Mouse (Mus musculus): ENCODE measurements around the gene Sae1. TPM values are rescaled to one million over a fixed set of nuclear protein-coding genes. Genes with fewer than 3 reads are reported as not detected.
A peak's percentile ranks its signal among the peaks of the same experiment; 100 is the strongest.

Gene Sae1
- polyA plus RNA-seq, 1 experiment from 2014 or later, result 240 TPM

- 92% methylated on average over 6 of the region's 6 CpGs for WGBS
- no peak for ATAC-seq (ENCODE audit: low FRiP score, low TSS enrichment)
- H3K36me3 ChIP-seq (ENCODE audit: control insufficient read depth, insufficient read depth, low read length), result peaks cover 14% of the 10 kb centered on the region
- no peak overlapping the region for H3K9ac ChIP-seq (replicated peaks; ENCODE audit: low read length)
- no peaks in the 10 kb centered on the region for H3K4me1 ChIP-seq (ENCODE audit: control insufficient read depth, insufficient read depth, low read length)
- no peak for DNase-seq
- no peaks in the 10 kb centered on the region for H3K27me3 ChIP-seq (ENCODE audit: control insufficient read depth, insufficient read depth, low read length)
- no peak overlapping the region for H3K27ac ChIP-seq (replicated peaks; ENCODE audit: low read depth, low read length)
- no peak overlapping the region for H3K4me2 ChIP-seq (ENCODE audit: low read length)
- no peaks in the 10 kb centered on the region for H3K9me3 ChIP-seq (ENCODE audit: control insufficient read depth, low read length)
- no peak overlapping the region for H3K4me3 ChIP-seq (replicated peaks; ENCODE audit: low read depth, low read length)
These were observed 67.1 kb downstream of the Sae1 start for GRCm38 (mm10) chr7:16320479-16320878.

GRCm38 (mm10) chr7:16319216-16319615, 68.4 kb downstream of the Sae1 start:
- no peaks in the 10 kb centered on the region for H3K9me3 ChIP-seq (ENCODE audit: control insufficient read depth, low read length)
- H3K36me3 ChIP-seq (ENCODE audit: control insufficient read depth, insufficient read depth, low read length), result peaks cover 10% of the 10 kb centered on the region
- H3K27ac ChIP-seq (replicated peaks; ENCODE audit: low read depth, low read length), result no peak overlapping the region
- DNase-seq (no peak), ATAC-seq (ENCODE audit: low FRiP score, low TSS enrichment) (no peak)
- H3K4me1 ChIP-seq (ENCODE audit: control insufficient read depth, insufficient read depth, low read length), result 0 out of 2 replicates have a peak, but pooled peaks cover 1% of the 10 kb centered on the region
- H3K4me3 ChIP-seq (replicated peaks; ENCODE audit: low read depth, low read length), result no peak overlapping the region
- 89% methylated on average over 4 of the region's 4 CpGs for WGBS
- H3K4me2 ChIP-seq (ENCODE audit: low read length), result no peak overlapping the region
- no peaks in the 10 kb centered on the region for H3K27me3 ChIP-seq (ENCODE audit: control insufficient read depth, insufficient read depth, low read length)
- no peak overlapping the region for H3K9ac ChIP-seq (replicated peaks; ENCODE audit: low read length)

DNA sequence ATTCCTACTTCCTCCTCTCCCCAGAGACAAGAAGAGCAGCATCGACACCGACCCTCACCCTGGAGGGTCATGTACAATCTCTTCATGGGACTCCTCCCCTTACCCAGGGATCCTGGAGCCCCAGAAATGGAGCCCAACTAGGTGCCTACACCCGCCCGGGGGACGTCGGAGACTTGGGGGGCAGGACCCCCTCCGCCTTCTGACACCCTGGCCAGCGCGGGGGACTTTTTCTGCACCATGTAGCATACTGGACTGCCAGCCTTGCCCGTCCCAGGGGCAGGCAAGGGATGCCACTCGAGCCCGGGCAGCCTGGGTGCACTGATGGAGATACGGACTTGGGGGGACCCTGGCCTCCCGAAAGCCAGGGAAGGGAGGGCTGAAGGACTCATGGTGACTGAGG, 70.5 kb downstream of the Sae1 start:
- Histone ChIP-seq H3K4me3 (replicated peaks; ENCODE audit: low read depth, low read length) (no peak overlapping the region), H3K27me3 (ENCODE audit: control insufficient read depth, insufficient read depth, low read length) (no peaks in the 10 kb centered on the region), H3K4me1 (ENCODE audit: control insufficient read depth, insufficient read depth, low read length) (peaks cover 16% of the 10 kb centered on the region), H3K27ac (replicated peaks; ENCODE audit: low read depth, low read length) (no peak overlapping the region), H3K36me3 (ENCODE audit: control insufficient read depth, insufficient read depth, low read length) (peaks cover 7% of the 10 kb centered on the region), H3K9me3 (ENCODE audit: control insufficient read depth, low read length) (no peaks in the 10 kb centered on the region), H3K9ac (replicated peaks; ENCODE audit: low read length) (no peak overlapping the region), H3K4me2 (ENCODE audit: low read length) (no peak overlapping the region)
- DNase-seq (no peak), ATAC-seq (ENCODE audit: low FRiP score, low TSS enrichment) (no peak)
- 82% methylated on average over 14 of the region's 14 CpGs for WGBS

DNA sequence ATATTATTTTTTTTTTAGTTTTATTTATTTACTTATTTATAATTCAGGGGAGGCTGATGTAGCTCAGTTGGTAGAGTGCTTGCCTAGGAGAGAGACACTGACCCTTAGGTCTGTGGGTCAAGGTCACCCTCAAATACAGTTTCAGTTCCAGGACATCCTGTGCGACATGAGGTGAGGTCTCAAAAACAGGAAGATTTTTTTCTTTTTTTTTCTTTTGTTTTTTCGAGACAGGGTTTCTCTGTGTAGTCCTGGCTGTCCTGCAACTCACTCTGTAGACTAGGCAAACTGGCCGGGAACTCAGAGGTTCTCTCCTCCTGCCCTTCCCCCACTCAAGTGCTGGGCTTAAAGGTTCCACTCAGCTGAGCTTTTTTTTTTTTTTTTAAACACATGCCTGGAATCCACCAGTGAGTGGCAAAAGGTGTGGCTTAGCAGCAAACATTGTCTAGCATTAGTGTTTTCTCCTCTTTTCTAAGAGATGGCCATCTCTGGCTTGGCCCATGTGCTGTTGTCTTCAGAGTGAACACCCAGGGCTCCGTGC, 72.3 kb downstream of the Sae1 start:
- Histone ChIP-seq H3K4me2 (ENCODE audit: low read length) (no peak overlapping the region), H3K27me3 (ENCODE audit: control insufficient read depth, insufficient read depth, low read length) (no peaks in the 10 kb centered on the region), H3K9me3 (ENCODE audit: control insufficient read depth, low read length) (no peaks in the 10 kb centered on the region), H3K9ac (replicated peaks; ENCODE audit: low read length) (no peak overlapping the region), H3K36me3 (ENCODE audit: control insufficient read depth, insufficient read depth, low read length) (peaks cover 7% of the 10 kb centered on the region), H3K4me1 (ENCODE audit: control insufficient read depth, insufficient read depth, low read length) (peaks cover 26% of the 10 kb centered on the region), H3K4me3 (replicated peaks; ENCODE audit: low read depth, low read length) (no peak overlapping the region), H3K27ac (replicated peaks; ENCODE audit: low read depth, low read length) (no peak overlapping the region)
- DNase-seq (no peak), ATAC-seq (ENCODE audit: low FRiP score, low TSS enrichment) (no peak)
- WGBS, result 67% methylated on average over 4 of the region's 4 CpGs

GRCm38 (mm10) chr7:16314221-16314775, 73.3 kb downstream of the Sae1 start:
- WGBS, result 8% methylated on average over 13 of the region's 13 CpGs
- no peak for DNase-seq
- H3K27ac ChIP-seq (replicated peaks; ENCODE audit: low read depth, low read length), result peak overlapping the region; percentile 95
- H3K4me3 ChIP-seq (replicated peaks; ENCODE audit: low read depth, low read length), result peak overlapping the region; percentile 67
- H3K9me3 ChIP-seq (ENCODE audit: control insufficient read depth, low read length), result no peaks in the 10 kb centered on the region
- H3K9ac ChIP-seq (replicated peaks; ENCODE audit: low read length), result peak overlapping the region; percentile 88
- peaks cover 7% of the 10 kb centered on the region for H3K36me3 ChIP-seq (ENCODE audit: control insufficient read depth, insufficient read depth, low read length)
- H3K27me3 ChIP-seq (ENCODE audit: control insufficient read depth, insufficient read depth, low read length), result no peaks in the 10 kb centered on the region
- peaks cover 32% of the 10 kb centered on the region for H3K4me1 ChIP-seq (ENCODE audit: control insufficient read depth, insufficient read depth, low read length)
- H3K4me2 ChIP-seq (ENCODE audit: low read length), result peak overlapping the region; percentile 97
- ATAC-seq (ENCODE audit: low FRiP score, low TSS enrichment), result no peak

DNA sequence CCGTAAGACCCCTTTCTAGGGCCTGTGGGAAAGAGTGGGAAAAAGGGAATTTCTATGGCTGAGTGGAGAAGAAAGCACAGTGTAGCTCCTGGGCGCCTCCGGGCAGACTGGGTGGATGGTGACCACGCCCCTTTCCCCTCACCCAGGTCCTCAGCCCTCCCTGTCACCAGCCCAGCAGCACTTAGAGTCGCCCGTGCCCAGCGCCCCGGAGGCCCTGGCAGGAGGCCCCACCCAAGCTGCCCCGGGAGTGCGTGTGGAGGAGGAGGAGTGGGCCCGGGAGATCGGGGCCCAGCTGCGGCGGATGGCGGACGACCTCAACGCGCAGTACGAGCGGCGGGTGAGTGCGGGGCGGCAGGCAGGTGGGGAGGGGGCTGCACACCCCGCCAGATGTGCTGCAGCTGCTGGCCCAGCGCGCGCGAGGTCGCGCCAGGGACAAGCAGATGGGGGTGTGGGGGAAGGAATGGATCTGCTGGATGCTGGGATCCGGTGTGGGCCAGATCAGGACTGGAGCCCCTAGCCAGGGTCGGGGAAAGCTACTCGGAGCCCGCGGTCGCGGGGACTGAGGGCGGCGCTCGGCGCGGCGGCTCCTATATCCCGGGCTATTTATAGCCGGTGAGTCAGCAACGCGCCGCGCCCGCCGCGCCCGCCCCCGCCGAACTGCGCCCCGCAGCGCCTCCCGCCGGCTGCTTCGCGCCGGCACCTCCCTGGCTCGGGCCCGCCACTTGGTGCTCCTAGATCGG, 74.0 kb downstream of the Sae1 start:
- H3K4me2 ChIP-seq (ENCODE audit: low read length), result peak overlapping the region; percentile 97
- peaks cover 7% of the 10 kb centered on the region for H3K36me3 ChIP-seq (ENCODE audit: control insufficient read depth, insufficient read depth, low read length)
- H3K27me3 ChIP-seq (ENCODE audit: control insufficient read depth, insufficient read depth, low read length), result no peaks in the 10 kb centered on the region
- H3K4me3 ChIP-seq (replicated peaks; ENCODE audit: low read depth, low read length), result peak overlapping the region; percentile 67
- ATAC-seq (ENCODE audit: low FRiP score, low TSS enrichment) (peak; percentile 54), DNase-seq (peak; percentile 89)
- H3K4me1 ChIP-seq (ENCODE audit: control insufficient read depth, insufficient read depth, low read length), result peaks cover 32% of the 10 kb centered on the region
- H3K27ac ChIP-seq (replicated peaks; ENCODE audit: low read depth, low read length), result peak overlapping the region; percentile 95
- H3K9ac ChIP-seq (replicated peaks; ENCODE audit: low read length), result peak overlapping the region; percentile 88
- under 1% methylated on average over 66 of the region's 66 CpGs for WGBS
- H3K9me3 ChIP-seq (ENCODE audit: control insufficient read depth, low read length), result no peaks in the 10 kb centered on the region

DNA sequence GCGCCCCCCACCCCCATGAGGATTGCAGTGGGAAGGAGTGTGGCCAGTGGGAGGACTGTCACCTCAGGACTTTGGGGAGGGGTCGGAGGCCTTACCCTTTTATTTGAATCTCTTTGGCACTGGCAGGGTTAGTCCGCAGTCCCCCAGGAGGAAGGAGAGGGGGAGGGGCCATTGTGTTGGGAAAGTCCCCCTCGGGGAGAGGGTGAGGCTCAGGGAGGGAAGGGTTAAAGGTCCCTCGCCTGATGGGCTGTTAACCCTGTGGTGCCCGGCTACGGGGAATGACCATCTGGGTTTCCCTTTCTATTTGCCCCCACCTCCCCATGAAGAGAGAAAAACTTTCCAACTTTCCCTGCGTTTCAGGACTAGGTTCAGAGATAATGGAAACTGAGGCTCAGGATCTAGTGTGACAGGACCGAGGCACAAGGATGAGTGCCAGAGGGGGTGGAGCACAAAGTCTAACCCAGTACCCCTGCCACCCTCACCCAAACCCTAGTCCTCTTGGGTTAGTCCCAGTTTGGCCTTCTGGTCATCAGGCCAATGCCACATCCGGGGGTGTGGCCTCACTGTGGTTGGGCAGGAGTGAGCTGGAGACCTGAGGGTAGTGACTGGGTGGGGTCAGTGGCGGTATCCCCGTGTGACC, 74.8 kb downstream of the Sae1 start:
- Histone ChIP-seq H3K27ac (replicated peaks; ENCODE audit: low read depth, low read length) (peak overlapping the region; percentile 95), H3K9ac (replicated peaks; ENCODE audit: low read length) (peak overlapping the region; percentile 89), H3K36me3 (ENCODE audit: control insufficient read depth, insufficient read depth, low read length) (peaks cover 7% of the 10 kb centered on the region), H3K4me3 (replicated peaks; ENCODE audit: low read depth, low read length) (peak overlapping the region; percentile 67), H3K9me3 (ENCODE audit: control insufficient read depth, low read length) (no peaks in the 10 kb centered on the region), H3K4me2 (ENCODE audit: low read length) (peak overlapping the region; percentile 97), H3K4me1 (ENCODE audit: control insufficient read depth, insufficient read depth, low read length) (peaks cover 32% of the 10 kb centered on the region), H3K27me3 (ENCODE audit: control insufficient read depth, insufficient read depth, low read length) (no peaks in the 10 kb centered on the region)
- 1% methylated on average over 12 of the region's 12 CpGs for WGBS
- no peak for ATAC-seq (ENCODE audit: low FRiP score, low TSS enrichment)
- peak; percentile 76 for DNase-seq

DNA sequence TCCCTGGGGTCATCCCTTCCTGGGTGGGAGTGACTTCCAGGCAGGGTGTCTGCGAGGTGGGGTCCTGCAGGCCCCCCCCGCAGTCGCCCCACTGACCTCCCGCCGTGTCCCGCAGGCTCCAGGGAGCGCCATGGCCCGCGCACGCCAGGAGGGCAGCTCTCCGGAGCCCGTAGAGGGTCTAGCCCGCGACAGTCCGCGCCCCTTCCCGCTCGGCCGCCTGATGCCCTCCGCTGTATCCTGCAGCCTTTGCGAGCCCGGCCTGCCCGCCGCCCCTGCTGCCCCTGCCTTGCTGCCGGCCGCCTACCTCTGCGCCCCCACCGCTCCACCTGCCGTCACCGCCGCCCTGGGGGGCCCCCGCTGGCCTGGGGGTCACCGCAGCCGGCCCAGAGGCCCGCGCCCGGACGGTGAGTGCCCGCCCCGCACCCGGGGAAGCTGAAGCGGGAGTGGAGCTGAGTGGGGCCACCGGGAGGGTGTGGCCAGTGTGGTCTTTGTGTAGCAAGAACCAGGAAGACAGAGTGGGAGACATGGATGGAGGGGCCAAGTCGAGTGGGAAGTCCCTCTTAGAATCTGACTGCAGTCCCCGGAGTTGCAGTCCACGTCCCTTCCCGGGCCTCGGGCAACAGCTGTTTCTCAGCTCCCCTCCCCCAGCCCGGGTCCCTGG, 75.5 kb downstream of the Sae1 start:
- WGBS, result under 1% methylated on average over 48 of the region's 49 CpGs
- no peaks in the 10 kb centered on the region for H3K9me3 ChIP-seq (ENCODE audit: control insufficient read depth, low read length)
- peak overlapping the region; percentile 67 for H3K4me3 ChIP-seq (replicated peaks; ENCODE audit: low read depth, low read length)
- ATAC-seq (ENCODE audit: low FRiP score, low TSS enrichment) (no peak), DNase-seq (peak; percentile 55)
- H3K4me2 ChIP-seq (ENCODE audit: low read length), result peak overlapping the region; percentile 97
- no peaks in the 10 kb centered on the region for H3K27me3 ChIP-seq (ENCODE audit: control insufficient read depth, insufficient read depth, low read length)
- peaks cover 32% of the 10 kb centered on the region for H3K4me1 ChIP-seq (ENCODE audit: control insufficient read depth, insufficient read depth, low read length)
- H3K27ac ChIP-seq (replicated peaks; ENCODE audit: low read depth, low read length), result peak overlapping the region; percentile 95
- peaks cover 2% of the 10 kb centered on the region for H3K36me3 ChIP-seq (ENCODE audit: control insufficient read depth, insufficient read depth, low read length)
- H3K9ac ChIP-seq (replicated peaks; ENCODE audit: low read length), result peak overlapping the region; percentile 89
